Mouse (Mus musculus) adrenal gland, postnatal 36 days (tissue): ENCODE measurements around the gene Gm20518. TPM values are rescaled to one million over a fixed set of nuclear protein-coding genes. Genes with fewer than 3 reads are reported as not detected.

Source experiments
- total RNA-seq, 2 experiments: library from RNA; stranded (reverse); gene quantifications; 2 replicates each; pipeline ENCODE4 v1.2.3; 2021

Gm20518 gene
- total RNA-seq, 2 experiments from 2014 or later: 0.20 to 0.40 TPM

Other genes with a start within 250 kb of the Gm20518 start
- 1 to 10 TPM; 1.5 to 2.5 TPM for gene Ccdc74a, start 245.2 kb downstream of the Gm20518 start, total RNA-seq
- gene Med15, start 158.8 kb downstream of the Gm20518 start, total RNA-seq: 10 to 100 TPM; 52.9 to 60.5 TPM
- gene Klhl22, start 132.1 kb downstream of the Gm20518 start, total RNA-seq: 10 to 100 TPM; 38.3 to 43.1 TPM
- 10 to 100 TPM in 1 of 2 experiments, 1 to 10 TPM in 1; 8.6 to 11.6 TPM for gene Scarf2, start 94.4 kb downstream of the Gm20518 start, total RNA-seq
- not detected for gene B830017H08Rik, start 58.5 kb downstream of the Gm20518 start, total RNA-seq
- gene Car15, start 53.3 kb downstream of the Gm20518 start, total RNA-seq: 1 to 10 TPM; 1.7 to 2.3 TPM
- gene Tssk1, start 2.6 kb upstream of the Gm20518 start, total RNA-seq: under 1 TPM; 0.10 to 0.13 TPM
- 10 to 100 TPM; 61.7 to 67.5 TPM for gene Dgcr2, start 6.9 kb upstream of the Gm20518 start, total RNA-seq
- not detected for gene Tssk2, start 7.0 kb upstream of the Gm20518 start, total RNA-seq
- gene Ess2, start 19.7 kb upstream of the Gm20518 start, total RNA-seq: 10 to 100 TPM; 13.9 to 16.7 TPM
- gene Gsc2, start 23.4 kb upstream of the Gm20518 start, total RNA-seq: not detected
- gene Slc25a1, start 36.5 kb upstream of the Gm20518 start, total RNA-seq: 100 to 1,000 TPM; 365 to 608 TPM
- gene Vpreb2, start 88.8 kb upstream of the Gm20518 start, total RNA-seq: not detected
- gene Dgcr6, start 161.2 kb upstream of the Gm20518 start, total RNA-seq: 10 to 100 TPM; 55.4 to 85.3 TPM
- gene Prodh, start 198.5 kb upstream of the Gm20518 start, total RNA-seq: 10 to 100 TPM; 13.1 to 47.7 TPM
- under 1 TPM in 1 of 2 experiments, not detected in 1; 0.20 TPM for gene Rtn4r, start 236.0 kb upstream of the Gm20518 start, total RNA-seq